Mouse (Mus musculus) kidney, adult 2 months (tissue): ENCODE measurements around the gene Tll1. TPM values are rescaled to one million over a fixed set of nuclear protein-coding genes. Genes with fewer than 3 reads are reported as not detected.

Experiments used
- DNase-seq: peaks from one replicate; pipeline ENCODE4 v3.0.0; 2021
- H3K27ac ChIP-seq: fragments of 200-500 bp; 2 replicates; pipeline ENCODE4 v1.5.1; 2012; ENCODE audit warnings: low read depth, low read length, control low read depth, inconsistent platforms; ENCODE audit not compliant: insufficient read depth
- H3K27me3 ChIP-seq: fragments of 200-500 bp; replicated peaks from 2 replicates; pipeline ENCODE4 v1.6.1; 2012; ENCODE audit warnings: mild to moderate bottlenecking, moderate library complexity, low read length, inconsistent platforms; ENCODE audit not compliant: control insufficient read depth, insufficient read depth
- H3K36me3 ChIP-seq: fragments of 200-500 bp; 2 replicates; pipeline ENCODE4 v1.6.1; 2012; ENCODE audit warnings: mild to moderate bottlenecking, moderate library complexity, low read length, inconsistent platforms; ENCODE audit not compliant: control insufficient read depth, insufficient read depth
- H3K4me1 ChIP-seq: fragments of 200-500 bp; 2 replicates; pipeline ENCODE4 v1.6.1; 2011; ENCODE audit warnings: low read length; ENCODE audit not compliant: control insufficient read depth, insufficient read depth
- H3K4me3 ChIP-seq: fragments of 200-500 bp; 2 replicates; pipeline ENCODE4 v1.5.1; 2011; ENCODE audit warnings: mild to moderate bottlenecking, low read depth, low read length, control low read depth; ENCODE audit not compliant: insufficient read depth
- CTCF ChIP-seq: fragments of 200-500 bp; conservative IDR thresholded peaks from 2 replicates; pipeline ENCODE4 v1.5.1; 2011; ENCODE audit warnings: low read depth, mild to moderate bottlenecking, control low read depth, low read length, moderate library complexity, mixed read lengths; ENCODE audit not compliant: insufficient read depth, insufficient read length
- POLR2A ChIP-seq: fragments of 200-500 bp; IDR thresholded peaks from one replicate; pipeline ENCODE4 v1.6.1; 2011; ENCODE audit warnings: low read depth, low read length, control low read depth
- WGBS: fragments of 180-500 bp; shearing (Covaris S2); methylation state at CpG from one replicate; pipeline ENCODE4 v1.1.7; 2018; 5-methylcytosine and 5-hydroxymethylcytosine counted together
- polyA plus RNA-seq: library from polyadenylated mRNA; depleted of rRNA; stranded (reverse); fragments of >200 nt; gene quantifications from 2 replicates; pipeline ENCODE4 v1.2.3, GENCODE M21; 2012

Gene Tll1
- polyA plus RNA-seq, 1 experiment: 0.92 TPM

DNA sequence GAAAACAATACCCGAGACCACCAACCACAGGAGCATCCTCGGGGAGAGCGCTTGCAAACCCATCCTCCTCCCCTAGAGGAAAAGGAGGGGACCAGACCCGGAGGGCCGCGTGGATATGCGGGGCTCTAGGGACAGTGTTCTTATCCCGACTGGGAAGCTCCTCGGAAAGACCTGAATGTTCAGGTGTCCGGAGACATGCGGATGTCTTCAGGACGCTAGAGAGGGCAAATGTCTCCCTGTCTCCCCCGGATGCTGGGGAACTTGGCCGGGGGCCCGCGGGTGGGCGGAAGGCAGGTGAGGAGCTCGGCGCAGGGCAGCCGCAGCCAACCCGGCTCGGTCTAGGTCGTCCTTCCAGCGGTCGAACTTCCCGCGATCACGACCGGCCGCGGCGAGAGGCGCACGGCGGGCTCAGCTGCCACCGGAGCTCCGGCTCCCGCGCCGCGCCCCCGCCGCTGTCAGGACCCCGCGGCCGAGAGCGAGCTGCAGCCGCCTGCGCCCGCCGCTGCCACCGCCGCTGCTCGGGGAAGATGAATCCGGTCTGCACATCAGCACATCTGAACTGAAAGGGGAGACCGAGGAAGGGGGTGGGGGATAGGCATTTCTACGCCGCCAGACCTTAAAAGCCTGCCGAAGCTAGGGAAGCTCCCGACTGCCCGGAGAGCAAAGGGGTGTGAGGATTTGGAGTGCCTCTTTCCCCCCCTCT, 599 bp downstream of the Tll1 start:
- whole genome bisulfite sequencing: under 1% methylated on average over 61 of the region's 61 CpGs

DNA sequence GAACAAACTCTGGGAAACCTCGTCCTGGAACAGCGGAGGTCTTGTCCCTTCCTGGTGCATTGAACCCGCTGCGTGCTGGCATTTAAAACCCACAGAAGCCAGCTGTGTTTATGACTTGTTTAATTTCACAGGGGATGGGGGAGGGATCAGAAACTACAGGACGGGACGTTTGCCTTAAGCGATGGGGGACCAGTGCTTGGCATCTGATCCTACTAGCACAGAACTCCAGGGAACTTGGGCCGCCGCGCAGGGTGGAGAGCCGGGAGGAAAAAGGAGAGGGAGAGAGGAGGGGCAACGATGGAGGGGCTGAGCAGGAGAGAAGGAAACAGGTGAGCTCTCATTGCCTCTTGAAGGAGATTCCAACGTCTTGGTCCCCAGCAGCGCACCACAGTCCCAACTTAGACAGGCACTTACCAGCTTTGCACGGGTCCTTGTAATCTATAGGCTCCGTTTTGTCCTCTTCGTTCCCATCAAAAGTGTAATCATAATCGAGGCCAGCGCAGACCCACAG, 1.2 kb downstream of the Tll1 start:
- peak overlapping the region; percentile 43 for H3K4me3 ChIP-seq
- H3K4me1 ChIP-seq: no peaks in the 10 kb centered on the region
- peak overlapping the region; percentile 5; the same call in 1 of the 2 replicates for H3K27ac ChIP-seq
- 1% methylated on average over 19 of the region's 19 CpGs for WGBS
- peak; percentile 18 for DNase-seq
- no peak for TF ChIP-seq POLR2A
- no peak for TF ChIP-seq CTCF
- peaks cover 1% of the 10 kb centered on the region; the same call in 1 of the 2 replicates for H3K27me3 ChIP-seq
- H3K36me3 ChIP-seq: no peaks in the 10 kb centered on the region

More for the DNA sequence above, 599 bp downstream of the Tll1 start:
- H3K36me3 ChIP-seq: no peaks in the 10 kb centered on the region
- no peaks in the 10 kb centered on the region for H3K4me1 ChIP-seq
- peak overlapping the region; percentile 53 for H3K27ac ChIP-seq
- no peak for TF ChIP-seq POLR2A
- peaks cover 1% of the 10 kb centered on the region; the same call in 1 of the 2 replicates for H3K27me3 ChIP-seq
- DNase-seq: peak; percentile 27
- H3K4me3 ChIP-seq: peak overlapping the region; percentile 43

DNA sequence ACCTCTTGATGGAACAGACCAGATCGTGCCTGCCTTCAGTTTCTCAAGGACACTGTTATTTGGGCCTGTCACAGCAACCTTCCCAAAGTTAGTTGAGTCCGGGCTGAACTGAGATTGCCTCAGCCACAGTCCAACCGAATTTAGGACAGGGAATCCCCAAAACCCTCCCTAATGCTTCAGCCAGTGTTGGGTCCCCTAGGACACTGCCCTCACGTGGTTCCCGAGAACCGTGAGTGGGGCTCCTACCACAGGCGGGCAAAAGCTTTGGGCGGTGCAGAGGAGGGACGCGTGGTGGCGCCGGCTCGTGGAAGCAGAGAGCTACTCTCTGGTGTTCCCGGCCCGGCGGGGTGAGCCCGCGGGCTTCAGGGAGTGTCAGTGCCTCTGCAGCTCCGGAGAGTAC, 1.9 kb downstream of the Tll1 start:
- Histone ChIP-seq H3K4me3 (peak overlapping the region; percentile 10), H3K27me3 (peaks cover 1% of the 10 kb centered on the region; the same call in 1 of the 2 replicates), H3K36me3 (no peaks in the 10 kb centered on the region), H3K4me1 (no peaks in the 10 kb centered on the region), H3K27ac (no peak overlapping the region)
- no peak for TF ChIP-seq POLR2A
- no peak for TF ChIP-seq CTCF
- 5% methylated on average over 19 of the region's 19 CpGs for WGBS
- DNase-seq: peak; percentile 71

DNA sequence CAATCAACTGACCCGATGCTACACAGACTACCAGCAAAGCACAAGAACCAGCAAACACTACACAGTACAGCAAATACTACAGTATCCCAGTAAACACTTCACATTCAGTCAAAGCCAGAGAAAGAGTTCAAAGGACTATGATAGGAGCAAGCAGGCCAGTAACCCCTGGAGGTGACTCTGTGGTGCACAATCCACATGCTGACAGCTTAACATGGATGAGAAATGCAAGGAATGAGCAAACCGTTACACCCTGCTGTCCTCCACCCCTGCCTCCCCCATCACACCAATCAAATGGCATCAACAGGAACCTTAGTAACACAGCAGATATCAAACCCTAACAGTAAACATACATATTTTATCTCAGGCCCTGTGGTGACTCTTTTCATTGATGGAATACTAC, 7.7 kb downstream of the Tll1 start:
- TF ChIP-seq CTCF (no peak), POLR2A (no peak)
- no peak for DNase-seq
- 73% methylated on average over 2 of the region's 2 CpGs for WGBS
- Histone ChIP-seq H3K36me3 (no peaks in the 10 kb centered on the region), H3K4me3 (no peak overlapping the region), H3K27me3 (no peaks in the 10 kb centered on the region), H3K27ac (no peak overlapping the region), H3K4me1 (no peaks in the 10 kb centered on the region)

DNA sequence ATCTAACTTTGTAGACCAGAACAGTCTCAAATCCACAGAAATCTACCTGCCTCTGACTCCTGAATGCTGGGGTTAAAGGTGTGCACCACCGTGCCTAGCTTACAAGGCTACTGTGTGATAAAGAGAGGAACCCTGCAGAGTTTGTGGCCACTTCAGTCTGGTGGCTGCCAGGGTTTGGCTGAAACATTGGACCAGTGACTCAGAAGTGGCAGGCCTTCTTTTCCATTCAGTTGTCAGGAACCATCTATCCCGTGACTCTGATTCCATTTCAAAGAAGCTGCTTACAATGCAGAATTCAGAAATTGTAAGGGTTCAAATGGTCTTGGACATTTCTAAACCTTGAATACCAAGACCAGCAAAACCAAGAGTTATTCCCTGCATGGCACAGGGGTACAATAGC, 12.7 kb downstream of the Tll1 start:
- DNase-seq: no peak
- TF ChIP-seq CTCF (no peak), POLR2A (no peak)
- no peak overlapping the region for H3K4me3 ChIP-seq
- no peaks in the 10 kb centered on the region for H3K36me3 ChIP-seq
- no peaks in the 10 kb centered on the region for H3K4me1 ChIP-seq
- 74% methylated on average over 2 of the region's 2 CpGs for WGBS
- no peaks in the 10 kb centered on the region for H3K27me3 ChIP-seq
- no peak overlapping the region for H3K27ac ChIP-seq

DNA sequence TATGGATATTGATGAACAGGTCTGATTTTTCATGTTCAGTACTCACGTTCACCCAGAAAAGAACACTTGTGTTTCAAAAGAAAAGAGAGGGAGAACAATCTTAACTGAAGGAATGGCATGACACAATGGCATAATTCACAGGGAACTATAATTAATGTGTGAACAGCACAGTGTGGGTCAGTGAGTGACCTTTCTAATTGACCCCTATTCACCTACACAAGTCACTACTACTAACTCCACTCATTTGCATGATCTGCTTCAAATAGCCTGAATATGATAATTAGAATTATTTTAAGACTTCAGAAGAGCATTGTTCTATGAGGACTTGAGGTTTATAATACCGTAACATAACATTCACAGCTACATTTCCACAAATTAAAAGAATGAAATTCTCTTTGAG, 18.2 kb downstream of the Tll1 start:
- no peak for DNase-seq
- no peaks in the 10 kb centered on the region for H3K36me3 ChIP-seq
- TF ChIP-seq CTCF (no peak), POLR2A (no peak)

DNA sequence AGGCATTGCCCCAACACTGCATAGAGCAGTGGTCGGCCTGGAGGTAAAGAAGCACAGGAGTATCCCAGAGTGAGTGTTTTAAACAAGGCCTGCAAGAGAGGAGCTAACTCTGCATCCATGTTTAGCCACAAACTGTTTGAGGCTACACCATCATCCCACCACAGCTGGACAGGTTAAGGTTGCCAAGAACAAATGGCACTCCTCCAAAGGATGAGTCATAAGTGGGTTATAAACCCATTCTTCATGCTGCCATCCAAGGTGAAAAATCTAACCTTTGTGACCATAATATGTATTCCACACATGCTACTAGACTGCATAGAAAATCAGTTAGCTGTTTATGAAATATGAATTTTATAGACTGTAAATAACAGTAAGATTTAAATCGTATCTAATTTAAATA, 29.1 kb downstream of the Tll1 start:
- no peak overlapping the region for H3K27ac ChIP-seq
- WGBS: 90% methylated on average over 2 of the region's 2 CpGs
- H3K4me3 ChIP-seq: no peak overlapping the region
- H3K36me3 ChIP-seq: no peaks in the 10 kb centered on the region
- no peak for TF ChIP-seq POLR2A
- TF ChIP-seq CTCF: no peak
- H3K27me3 ChIP-seq: no peaks in the 10 kb centered on the region
- DNase-seq: no peak
- no peaks in the 10 kb centered on the region for H3K4me1 ChIP-seq

More for the DNA sequence above, 18.2 kb downstream of the Tll1 start:
- H3K4me1 ChIP-seq: no peaks in the 10 kb centered on the region
- WGBS: 85% methylated on average over 2 of the region's 2 CpGs
- no peaks in the 10 kb centered on the region for H3K27me3 ChIP-seq
- H3K4me3 ChIP-seq: no peak overlapping the region
- H3K27ac ChIP-seq: no peak overlapping the region
